Mouse (Mus musculus) midbrain, embryonic 15.5 days (tissue): Measurements from ENCODE around the gene Abcd3. TPM values are rescaled to one million over a fixed set of nuclear protein-coding genes. Genes with fewer than 3 reads are reported as not detected.

ENCODE experiments used
- ATAC-seq: fragments of 200-750 bp; cut with Nextera tagmentation; replicated peaks from 2 replicates; pipeline ENCODE4 v1.8.0; 2017; ENCODE audit warnings: moderate TSS enrichment
- H3K27ac ChIP-seq: fragments of 300-500 bp; sonication (generic); 2 replicates; pipeline ENCODE4 v1.5.1; 2015; ENCODE audit warnings: mild to moderate bottlenecking, inconsistent platforms
- H3K27me3 ChIP-seq: fragments of 300-500 bp; sonication (generic); replicated peaks from 2 replicates; pipeline ENCODE4 v1.6.1; 2015; ENCODE audit warnings: inconsistent platforms
- H3K36me3 ChIP-seq: fragments of 300-500 bp; sonication (generic); replicated peaks from 2 replicates; pipeline ENCODE4 v1.6.1; 2015; ENCODE audit warnings: inconsistent platforms
- H3K4me1 ChIP-seq: fragments of 300-500 bp; sonication (generic); 2 replicates; pipeline ENCODE4 v1.6.1; 2015; ENCODE audit warnings: inconsistent platforms
- H3K4me2 ChIP-seq: fragments of 300-500 bp; sonication (generic); 2 replicates; pipeline ENCODE4 v1.6.1; 2015; ENCODE audit warnings: inconsistent platforms, mild to moderate bottlenecking, moderate library complexity
- H3K4me3 ChIP-seq: fragments of 300-500 bp; sonication (generic); 2 replicates; pipeline ENCODE4 v1.5.1; 2015; ENCODE audit warnings: mild to moderate bottlenecking, inconsistent platforms
- H3K9ac ChIP-seq: fragments of 300-500 bp; sonication (generic); 2 replicates; pipeline ENCODE4 v1.6.1; 2015; ENCODE audit warnings: mild to moderate bottlenecking, inconsistent platforms
- H3K9me3 ChIP-seq: fragments of 300-500 bp; sonication (generic); 2 replicates; pipeline ENCODE4 v1.6.1; 2016; ENCODE audit warnings: inconsistent platforms
- WGBS: fragments of 180-500 bp; shearing (Covaris S2); methylation state at CpG from one replicate; pipeline ENCODE4 v1.1.7; 2015; ENCODE audit warnings: mixed read lengths; 5-methylcytosine and 5-hydroxymethylcytosine counted together
- polyA plus RNA-seq: library from polyadenylated mRNA; unstranded; fragments of >200 nt; fragmentation: Nextera tagmentation; extraction: Ambion mirVana; gene quantifications from 2 replicates; pipeline ENCODE4 v1.2.1, GENCODE M21; 2015

Gene Abcd3
- 65.6 and 70.8 TPM in 2 replicates for polyA plus RNA-seq

- Histone ChIP-seq H3K36me3 (no peaks in the 10 kb centered on the region), H3K27ac (peak within 1 kb of the TSS; percentile 99), H3K4me2 (peak within 1 kb of the TSS; percentile 82), H3K9ac (peak within 1 kb of the TSS; percentile 97), H3K4me3 (peak within 1 kb of the TSS; percentile 98), H3K4me1 (peaks cover 26% of the 10 kb centered on the region), H3K9me3 (no peaks in the 10 kb centered on the region), H3K27me3 (no peaks in the 10 kb centered on the region)
- under 1% methylated on average over 94 of the region's 99 CpGs for WGBS
- ATAC-seq = peak; percentile 95
Measured at GRCm38 (mm10) chr3:121814877-121815548, at the start of gene Abcd3. TSS of gene Abcd3 (minus strand) at chr3:121815302.

- Histone ChIP-seq H3K9me3 (no peaks in the 10 kb centered on the region), H3K36me3 (no peaks in the 10 kb centered on the region), H3K4me3 (no peak overlapping the region), H3K4me1 (no peaks in the 10 kb centered on the region), H3K27ac (no peak overlapping the region), H3K27me3 (no peaks in the 10 kb centered on the region), H3K4me2 (no peak overlapping the region), H3K9ac (no peak overlapping the region)
- WGBS = 13% methylated on average over 5 of the region's 5 CpGs
- ATAC-seq = no peak
Measured at GRCm38 (mm10) chr3:121859142-121859541, 44.0 kb upstream of the Abcd3 start.

GRCm38 (mm10) chr3:121856131-121856530 lies 41.0 kb upstream of the Abcd3 start:
- Histone ChIP-seq H3K4me1 (no peaks in the 10 kb centered on the region), H3K4me3 (no peak overlapping the region), H3K27me3 (no peaks in the 10 kb centered on the region), H3K9ac (no peak overlapping the region), H3K36me3 (no peaks in the 10 kb centered on the region), H3K4me2 (no peak overlapping the region), H3K27ac (no peak overlapping the region), H3K9me3 (no peaks in the 10 kb centered on the region)
- 93% methylated on average over 4 of the region's 4 CpGs for WGBS
- ATAC-seq = no peak

- Histone ChIP-seq H3K9ac (no peak overlapping the region), H3K9me3 (no peaks in the 10 kb centered on the region), H3K4me2 (no peak overlapping the region), H3K27ac (no peak overlapping the region), H3K27me3 (no peaks in the 10 kb centered on the region), H3K4me3 (no peak overlapping the region), H3K36me3 (no peaks in the 10 kb centered on the region), H3K4me1 (no peaks in the 10 kb centered on the region)
- no peak for ATAC-seq
- WGBS = 75% methylated on average over 5 of the region's 5 CpGs
Measured at GRCm38 (mm10) chr3:121853781-121854520, 38.8 kb upstream of the Abcd3 start.

- no peak for ATAC-seq
- Histone ChIP-seq H3K27me3 (no peaks in the 10 kb centered on the region), H3K4me3 (no peak overlapping the region), H3K27ac (no peak overlapping the region), H3K9me3 (no peaks in the 10 kb centered on the region), H3K4me1 (no peaks in the 10 kb centered on the region), H3K36me3 (no peaks in the 10 kb centered on the region), H3K9ac (no peak overlapping the region), H3K4me2 (no peak overlapping the region)
- WGBS = 47% methylated on average over 4 of the region's 4 CpGs
Measured at GRCm38 (mm10) chr3:121852074-121852826, 37.1 kb upstream of the Abcd3 start.

GRCm38 (mm10) chr3:121851006-121851405 lies 35.9 kb upstream of the Abcd3 start:
- no peak overlapping the region for H3K9ac ChIP-seq
- H3K27ac ChIP-seq = no peak overlapping the region
- H3K4me3 ChIP-seq = no peak overlapping the region
- no peaks in the 10 kb centered on the region for H3K27me3 ChIP-seq
- H3K9me3 ChIP-seq = no peaks in the 10 kb centered on the region
- 93% methylated on average over 3 of the region's 3 CpGs for WGBS
- no peaks in the 10 kb centered on the region for H3K36me3 ChIP-seq
- no peak overlapping the region for H3K4me2 ChIP-seq
- H3K4me1 ChIP-seq = no peaks in the 10 kb centered on the region
- no peak for ATAC-seq

- Histone ChIP-seq H3K4me3 (no peak overlapping the region), H3K27me3 (no peaks in the 10 kb centered on the region), H3K27ac (no peak overlapping the region), H3K36me3 (no peaks in the 10 kb centered on the region), H3K4me1 (no peaks in the 10 kb centered on the region), H3K9ac (no peak overlapping the region), H3K4me2 (no peak overlapping the region), H3K9me3 (no peaks in the 10 kb centered on the region)
- WGBS = 96% methylated on average over 4 of the region's 4 CpGs
- ATAC-seq = no peak
Measured at GRCm38 (mm10) chr3:121850381-121850780, 35.3 kb upstream of the Abcd3 start.

GRCm38 (mm10) chr3:121847296-121847695 lies 32.2 kb upstream of the Abcd3 start:
- Histone ChIP-seq H3K27me3 (no peaks in the 10 kb centered on the region), H3K4me2 (no peak overlapping the region), H3K9me3 (no peaks in the 10 kb centered on the region), H3K27ac (no peak overlapping the region), H3K4me3 (no peak overlapping the region), H3K9ac (no peak overlapping the region), H3K36me3 (no peaks in the 10 kb centered on the region), H3K4me1 (no peaks in the 10 kb centered on the region)
- no peak for ATAC-seq

GRCm38 (mm10) chr3:121844658-121845057 lies 29.6 kb upstream of the Abcd3 start:
- Histone ChIP-seq H3K9me3 (no peaks in the 10 kb centered on the region), H3K4me3 (no peak overlapping the region), H3K4me2 (no peak overlapping the region), H3K27me3 (no peaks in the 10 kb centered on the region), H3K4me1 (no peaks in the 10 kb centered on the region), H3K9ac (no peak overlapping the region), H3K36me3 (no peaks in the 10 kb centered on the region), H3K27ac (no peak overlapping the region)
- no peak for ATAC-seq
- WGBS = 94% methylated on average over 6 of the region's 6 CpGs

- H3K27me3 ChIP-seq = no peaks in the 10 kb centered on the region
- ATAC-seq = no peak
- H3K9me3 ChIP-seq = no peaks in the 10 kb centered on the region
- H3K36me3 ChIP-seq = no peaks in the 10 kb centered on the region
- H3K4me2 ChIP-seq = no peak overlapping the region
- H3K4me1 ChIP-seq = no peaks in the 10 kb centered on the region
- no peak overlapping the region for H3K27ac ChIP-seq
- H3K4me3 ChIP-seq = no peak overlapping the region
- H3K9ac ChIP-seq = no peak overlapping the region
- WGBS = 62% methylated on average over 3 of the region's 3 CpGs
Measured at GRCm38 (mm10) chr3:121844013-121844412, 28.9 kb upstream of the Abcd3 start.

- Histone ChIP-seq H3K27ac (no peak overlapping the region), H3K9me3 (no peaks in the 10 kb centered on the region), H3K36me3 (no peaks in the 10 kb centered on the region), H3K4me1 (no peaks in the 10 kb centered on the region), H3K4me2 (no peak overlapping the region), H3K9ac (no peak overlapping the region), H3K4me3 (no peak overlapping the region), H3K27me3 (no peaks in the 10 kb centered on the region)
- WGBS = 91% methylated on average over 5 of the region's 5 CpGs
- ATAC-seq = no peak
Measured at GRCm38 (mm10) chr3:121843254-121843653, 28.2 kb upstream of the Abcd3 start.

GRCm38 (mm10) chr3:121842306-121842860 lies 27.3 kb upstream of the Abcd3 start:
- Histone ChIP-seq H3K36me3 (no peaks in the 10 kb centered on the region), H3K9me3 (no peaks in the 10 kb centered on the region), H3K27me3 (no peaks in the 10 kb centered on the region), H3K4me2 (no peak overlapping the region), H3K27ac (no peak overlapping the region), H3K9ac (no peak overlapping the region), H3K4me1 (no peaks in the 10 kb centered on the region), H3K4me3 (no peak overlapping the region)
- no peak for ATAC-seq
- 83% methylated on average over 7 of the region's 7 CpGs for WGBS
